Mouse (Mus musculus) NIH3T3 (cell line): Measurements from ENCODE around the gene Trp53bp2.

Source experiments
- DNase-seq: peaks from one replicate; pipeline ENCODE4 v3.0.0-alpha.2; 2012; ENCODE audit warnings: low read depth

Trp53bp2 gene

DNA sequence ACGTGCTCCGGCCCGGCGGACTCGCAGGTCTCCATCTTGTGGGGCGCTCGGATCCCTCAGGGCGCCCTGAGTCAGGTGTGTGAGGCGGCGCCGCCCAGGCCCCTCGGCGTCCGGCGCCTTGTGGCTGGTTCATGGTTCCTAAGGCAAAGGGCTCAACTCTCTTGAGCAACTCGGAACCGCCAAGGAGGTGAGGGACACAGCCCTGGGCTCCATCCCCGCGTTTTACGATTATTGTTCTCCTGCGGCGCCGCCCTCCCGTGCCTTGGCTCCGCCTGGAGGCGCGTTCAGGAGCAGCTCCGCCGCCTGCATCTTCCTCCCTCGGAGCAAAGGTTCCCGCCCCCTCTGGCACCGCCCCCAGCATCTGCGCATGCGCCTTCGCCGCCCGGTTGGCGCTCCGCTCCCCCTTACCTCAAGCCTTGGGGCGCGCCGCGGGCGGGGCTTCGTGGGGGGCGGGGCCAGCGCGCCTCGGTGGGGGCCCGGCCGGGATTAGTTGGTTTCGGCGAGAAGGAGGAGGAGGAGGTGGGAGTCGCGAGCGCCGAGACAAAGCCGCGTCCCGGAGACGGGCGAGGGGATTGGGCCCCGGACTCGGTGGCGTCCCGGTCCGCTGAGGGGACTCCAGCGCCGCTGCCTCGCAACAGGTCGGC, at the start of gene Trp53bp2:
Trp53bp2 (plus strand) TSS at position 489 of the 644 bp plus-strand sequence.
- DNase-seq: peak; percentile 99

DNA sequence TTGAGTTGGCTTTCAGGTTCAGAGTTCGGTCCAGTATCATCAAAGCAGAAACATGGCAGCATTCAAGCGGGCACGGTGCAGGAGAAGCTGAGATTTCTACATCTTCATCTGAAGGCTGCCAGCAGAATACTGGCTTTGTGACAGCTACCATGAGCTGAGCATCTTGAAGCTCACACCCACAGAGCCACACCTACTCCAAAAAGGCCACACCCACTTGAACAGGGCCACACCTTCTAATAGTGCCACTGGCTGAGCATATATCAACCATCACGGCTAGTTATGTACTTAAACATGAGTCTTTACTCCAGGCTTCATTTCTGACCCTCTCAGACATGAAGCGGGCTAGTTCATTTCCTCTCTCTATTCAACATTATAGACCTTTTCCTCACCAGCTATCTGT, 46.3 kb upstream of the Trp53bp2 start:
- DNase-seq: peak; percentile 42

DNA sequence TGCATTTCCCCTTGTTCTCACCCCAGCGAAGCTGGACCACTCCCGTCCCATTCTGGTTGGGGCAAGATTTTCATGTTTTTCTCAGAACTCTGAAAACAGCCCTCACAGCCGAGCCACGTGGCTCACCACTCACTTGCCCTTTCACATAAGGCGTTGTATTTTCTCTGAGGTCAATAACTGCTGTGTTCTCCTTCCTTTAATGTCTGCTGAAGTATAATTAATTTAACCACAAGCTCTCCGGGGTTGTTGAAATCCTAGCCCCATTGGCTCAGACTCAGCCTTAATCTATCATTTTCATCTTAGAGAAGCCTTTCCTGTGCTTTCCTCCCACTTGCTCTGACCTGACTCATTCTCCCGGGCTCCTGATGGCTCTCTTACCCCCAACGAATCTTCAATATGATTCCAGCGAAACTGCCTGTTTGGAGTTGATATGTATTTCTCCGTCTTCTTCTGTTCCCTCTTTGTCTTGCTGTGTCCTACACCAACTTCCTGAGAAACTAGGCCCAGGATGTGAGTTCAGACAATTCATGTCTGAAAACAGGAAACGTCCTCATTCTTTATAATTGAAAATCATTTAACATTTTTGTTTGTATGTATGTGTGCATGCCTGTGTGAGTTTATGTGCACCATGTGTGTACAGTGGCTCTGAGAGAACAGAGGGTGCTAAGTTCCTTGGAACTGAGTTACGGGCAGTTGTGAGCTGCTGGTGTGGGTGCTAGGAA, 45.1 kb upstream of the Trp53bp2 start:
- peak; percentile 55 for DNase-seq

DNA sequence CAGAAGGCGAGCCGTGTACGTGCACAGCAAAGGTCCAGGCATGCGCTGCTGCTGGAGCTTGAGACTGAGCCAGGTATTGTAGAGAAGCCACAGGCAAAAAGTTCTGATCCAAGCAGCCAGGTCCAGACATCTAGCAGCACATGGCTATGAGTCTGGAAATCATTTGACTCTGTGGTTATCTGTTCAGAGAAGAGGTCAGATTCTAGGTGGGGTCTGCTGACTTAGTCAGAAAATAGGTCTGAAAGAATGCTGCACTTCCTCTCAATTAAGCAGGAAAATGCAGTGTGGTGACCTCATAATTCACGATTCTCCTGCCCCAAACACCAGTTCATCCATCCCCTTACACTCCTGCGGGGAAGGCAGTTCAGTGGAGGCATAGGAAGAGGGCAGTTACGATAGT, 40.7 kb upstream of the Trp53bp2 start:
- DNase-seq: peak; percentile 31

DNA sequence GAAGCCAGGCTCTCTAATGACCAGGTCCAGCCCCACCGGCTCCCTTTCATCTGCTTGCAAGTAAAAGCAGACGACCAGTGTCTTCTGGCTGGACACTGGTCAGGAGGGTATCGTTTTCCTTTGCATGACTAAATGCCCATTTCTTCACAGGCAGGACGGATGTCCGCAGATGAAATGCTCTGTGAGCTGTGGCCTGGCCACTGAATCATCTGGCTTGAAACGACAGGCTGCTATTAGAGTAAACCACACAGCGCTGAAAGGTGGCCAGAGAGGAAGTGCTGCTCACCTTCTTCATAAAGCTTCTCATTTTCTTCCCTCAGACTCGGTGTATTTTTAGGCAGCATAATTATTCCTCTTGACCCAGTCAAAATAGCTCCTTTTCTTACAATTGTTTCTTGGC, 40.2 kb upstream of the Trp53bp2 start:
- peak; percentile 61 for DNase-seq

DNA sequence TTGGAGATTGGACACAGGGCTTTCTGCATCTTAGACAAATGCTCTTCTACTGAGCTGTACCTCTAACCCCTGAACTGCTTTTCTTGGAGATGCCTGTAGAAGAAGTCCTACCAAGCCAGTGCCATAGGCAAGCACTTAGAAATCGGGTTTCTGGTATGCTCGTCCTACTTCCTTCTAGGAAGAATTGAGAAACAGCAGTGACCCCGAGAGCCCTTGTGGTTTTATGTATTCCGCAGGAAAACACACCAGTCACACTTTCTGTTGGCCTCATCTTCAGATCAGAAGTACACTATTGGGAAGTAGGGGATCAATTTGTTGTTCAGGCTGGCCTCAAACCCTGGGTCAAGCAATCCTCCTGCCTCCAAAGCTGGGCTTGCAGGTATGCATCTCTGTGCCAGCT, 39.5 kb upstream of the Trp53bp2 start:
- peak; percentile 70 for DNase-seq

DNA sequence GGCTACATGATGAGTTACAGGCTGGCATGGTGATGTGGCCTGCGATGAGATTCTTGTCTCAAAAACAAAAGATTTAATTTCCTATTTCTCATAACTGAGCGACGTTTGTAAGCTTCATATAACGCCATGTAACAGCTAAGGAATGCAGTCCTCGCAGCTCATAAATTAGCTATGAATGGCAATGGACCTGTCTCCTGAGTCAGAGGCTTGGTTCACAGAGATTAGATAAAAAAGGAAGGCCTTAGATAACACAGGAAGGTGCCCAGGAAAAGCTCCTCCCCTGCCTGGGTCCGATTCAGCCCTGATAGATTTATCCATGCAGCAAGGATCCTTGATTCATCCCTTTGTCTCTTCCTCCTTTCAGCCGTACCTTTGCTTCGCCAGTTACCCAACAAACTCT, 37.1 kb upstream of the Trp53bp2 start:
- DNase-seq: no peak

DNA sequence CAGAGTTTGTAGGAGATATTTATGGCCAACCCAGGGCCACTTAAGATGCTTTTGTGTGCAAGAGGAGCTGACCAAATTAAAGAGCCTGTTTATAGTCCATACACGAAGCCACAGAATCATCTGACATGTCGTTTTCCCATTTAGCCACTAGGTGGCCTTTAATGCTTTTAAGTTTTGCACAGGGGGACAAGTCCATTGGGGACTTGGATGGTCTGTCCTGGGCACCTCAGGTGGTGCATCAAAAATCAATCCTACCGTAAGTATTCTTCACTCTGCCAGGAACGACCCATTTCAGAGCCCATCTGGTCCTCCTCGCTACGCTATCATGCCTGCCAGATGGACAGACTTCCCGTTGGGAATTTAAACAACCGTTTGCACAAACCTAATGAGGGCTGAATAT, 32.8 kb upstream of the Trp53bp2 start:
- peak; percentile 79 for DNase-seq

DNA sequence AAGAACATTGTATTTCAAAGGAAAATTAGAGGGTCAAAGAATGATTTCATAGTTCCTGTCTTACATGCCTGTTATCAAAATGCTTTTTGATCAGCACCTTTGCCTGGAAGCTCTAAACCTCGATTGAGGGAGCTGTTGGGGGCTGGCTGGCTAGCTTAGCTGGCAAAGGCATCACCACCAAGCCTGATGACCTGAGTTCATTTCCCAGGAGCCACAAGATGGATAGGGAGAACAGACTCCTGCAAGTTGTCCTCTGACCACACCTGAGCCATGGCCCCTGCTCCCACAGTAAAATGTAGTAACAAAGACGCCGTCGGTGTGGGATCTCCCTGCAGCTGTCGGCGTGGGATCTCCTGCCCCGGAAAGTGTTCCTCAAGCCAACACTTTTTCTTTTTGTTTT, 32.1 kb upstream of the Trp53bp2 start:
- DNase-seq: no peak

DNA sequence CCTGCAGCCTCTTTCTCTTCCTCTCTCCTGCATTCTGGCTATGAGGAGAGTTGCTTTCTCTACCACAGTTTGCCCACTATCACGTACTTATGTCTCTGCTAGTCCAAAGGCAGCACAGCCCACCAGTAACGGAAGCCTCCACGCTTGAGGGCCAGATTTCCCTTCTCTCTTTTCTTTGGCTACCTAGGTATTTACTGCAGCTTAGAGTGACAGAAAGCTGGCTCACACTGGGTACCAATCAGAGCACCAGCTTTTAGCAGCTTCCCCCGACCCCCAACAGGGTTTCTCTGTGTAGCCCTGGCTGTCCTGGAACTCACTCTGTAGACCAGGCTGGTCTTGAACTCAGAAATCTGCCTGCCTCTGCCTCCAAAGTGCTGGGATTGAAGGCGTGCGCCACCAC, 31.5 kb upstream of the Trp53bp2 start:
- no peak for DNase-seq

DNA sequence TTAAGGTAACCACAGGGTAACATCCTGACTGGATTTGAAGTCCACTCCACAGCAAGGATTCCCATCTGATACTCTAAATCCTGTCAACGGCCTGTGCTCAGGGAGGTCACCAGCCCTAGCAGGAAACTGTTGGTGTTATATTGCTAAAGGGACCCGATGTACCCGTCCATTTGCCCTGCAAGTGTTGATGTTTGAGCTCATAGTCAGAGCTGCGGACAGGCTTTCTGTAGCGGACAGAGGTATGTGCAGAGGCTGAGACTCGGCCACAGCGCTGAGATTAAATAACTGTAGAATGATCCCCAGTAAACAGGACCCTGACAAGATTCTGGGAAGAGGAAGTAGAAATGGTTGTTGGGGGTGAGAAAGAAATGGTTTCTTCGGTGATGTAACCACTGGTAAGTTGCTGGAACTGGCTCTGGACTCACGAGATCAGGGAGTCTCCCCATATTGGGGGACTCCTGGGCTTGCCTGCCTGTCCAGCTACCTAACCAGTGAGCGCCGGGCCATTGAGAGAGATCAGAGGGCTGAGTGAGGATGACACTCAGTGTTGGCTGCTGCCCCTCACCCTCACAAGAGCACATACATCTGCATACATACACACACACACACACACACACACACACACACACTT, 30.7 kb upstream of the Trp53bp2 start:
- no peak for DNase-seq

DNA sequence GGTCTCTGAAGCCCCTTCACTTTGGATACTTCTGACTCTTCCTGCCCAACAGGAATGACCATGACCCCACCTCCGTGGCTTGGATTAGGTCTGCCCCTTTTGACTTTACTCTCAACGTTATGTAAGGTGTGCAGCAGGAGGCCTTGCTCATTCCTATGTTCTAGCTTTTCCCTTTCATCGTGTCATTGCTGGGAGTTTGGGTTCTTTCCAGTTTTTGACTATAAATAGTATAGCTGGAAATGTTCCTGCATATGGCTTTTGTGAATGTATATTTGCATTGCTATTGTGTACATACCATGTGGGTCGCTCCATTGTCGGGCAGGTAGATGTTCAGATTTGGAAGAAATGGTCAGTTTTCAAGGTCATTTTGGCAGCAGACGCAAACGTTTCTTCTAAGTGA, 30.1 kb upstream of the Trp53bp2 start:
- DNase-seq: no peak

DNA sequence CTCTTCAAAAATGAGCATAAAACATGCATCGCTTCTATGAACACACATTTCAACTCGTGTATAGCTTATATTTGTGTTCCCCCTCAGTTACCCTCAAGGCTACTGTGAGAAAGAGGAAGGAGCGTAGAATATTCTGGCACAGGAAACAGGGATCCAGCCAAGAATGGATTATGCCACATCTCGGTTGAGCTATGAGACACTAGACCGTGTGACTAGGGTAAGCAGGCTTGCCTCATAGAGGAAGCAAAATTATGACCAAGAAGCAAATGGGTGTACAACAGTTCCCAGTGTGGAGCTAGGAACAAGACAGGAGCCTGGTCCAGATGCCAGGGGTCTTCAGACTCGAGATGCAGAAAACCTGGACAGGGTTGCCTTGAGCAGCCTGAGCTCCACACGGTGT, 28.3 kb upstream of the Trp53bp2 start:
- no peak for DNase-seq

DNA sequence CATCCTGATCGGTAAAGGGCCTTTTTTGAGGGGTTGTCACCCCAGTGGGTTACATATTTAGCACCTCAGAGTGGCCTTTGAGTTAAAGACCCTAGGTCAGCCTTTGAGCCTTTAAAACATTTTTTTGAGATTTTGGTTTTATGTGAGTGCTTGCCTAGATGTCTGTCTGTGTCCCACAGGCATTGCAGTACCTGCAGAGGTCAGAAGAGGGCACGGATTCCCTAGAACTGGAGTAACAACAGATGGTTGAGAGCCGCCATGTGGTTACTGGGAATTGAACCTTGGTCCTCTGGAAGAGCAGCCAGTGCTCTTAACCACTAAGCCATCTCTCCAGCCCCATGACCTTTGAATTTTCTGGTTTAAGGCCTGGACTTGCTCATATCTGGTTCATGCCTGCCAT, 27.6 kb upstream of the Trp53bp2 start:
- DNase-seq: peak; percentile 23

DNA sequence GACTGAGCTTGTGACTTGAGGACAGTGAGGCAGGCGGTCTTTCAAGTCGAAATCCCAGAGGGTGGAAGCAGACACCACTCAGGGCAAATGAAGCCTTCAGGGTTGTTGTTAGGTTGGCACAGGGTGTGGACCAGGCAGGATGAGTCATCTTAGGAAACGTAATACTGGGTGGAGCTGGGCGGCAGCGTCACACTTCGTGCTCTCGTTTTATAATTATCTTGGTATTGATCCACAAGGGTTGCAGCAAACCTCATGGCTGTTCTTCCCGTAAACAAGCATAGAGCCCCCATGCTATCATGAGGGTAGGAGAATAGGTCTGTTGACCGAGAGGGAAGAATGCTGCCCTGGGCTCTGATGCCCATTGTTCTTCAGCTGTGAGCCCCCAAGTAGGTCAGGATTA, 25.9 kb upstream of the Trp53bp2 start:
- peak; percentile 51 for DNase-seq

DNA sequence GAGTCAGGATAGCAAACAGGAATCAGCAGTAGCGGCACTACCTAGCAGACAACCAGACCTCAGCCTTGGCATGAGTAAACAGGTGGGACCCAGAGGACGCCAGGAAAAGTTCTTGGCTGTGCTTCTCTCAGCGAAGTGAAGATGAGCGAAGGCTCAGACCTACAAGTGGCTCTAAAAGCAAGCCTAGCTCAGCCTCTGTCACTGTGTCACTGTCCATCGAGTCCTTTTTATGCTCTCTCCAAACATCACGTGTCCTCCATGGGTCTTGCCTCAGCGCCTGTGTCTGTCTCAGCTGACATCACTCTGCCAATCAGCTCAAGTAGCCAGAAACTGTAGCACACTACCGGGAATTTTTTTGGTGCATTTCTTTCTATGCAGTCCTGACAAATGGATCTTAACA, 22.5 kb upstream of the Trp53bp2 start:
- no peak for DNase-seq

DNA sequence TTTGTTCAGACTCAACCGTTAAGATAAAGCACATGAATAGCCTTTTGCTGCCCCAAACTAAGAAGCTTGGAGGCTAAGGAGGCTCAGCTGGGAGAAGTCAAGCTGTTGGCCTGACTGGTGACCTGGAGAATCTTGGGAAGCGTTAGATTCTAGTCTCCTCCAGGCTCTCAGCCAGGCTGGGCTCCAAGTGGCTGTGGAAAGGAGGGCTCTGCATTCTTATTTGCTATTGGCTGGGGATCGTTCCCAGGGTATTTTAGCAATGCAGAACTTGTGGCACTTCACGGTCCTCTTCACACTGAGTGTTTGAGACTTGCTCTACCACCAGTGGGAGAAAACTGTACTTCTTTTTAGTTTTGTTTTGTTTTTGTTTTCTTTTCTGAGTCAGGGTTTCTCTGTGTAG, 20.2 kb upstream of the Trp53bp2 start:
- DNase-seq: no peak

DNA sequence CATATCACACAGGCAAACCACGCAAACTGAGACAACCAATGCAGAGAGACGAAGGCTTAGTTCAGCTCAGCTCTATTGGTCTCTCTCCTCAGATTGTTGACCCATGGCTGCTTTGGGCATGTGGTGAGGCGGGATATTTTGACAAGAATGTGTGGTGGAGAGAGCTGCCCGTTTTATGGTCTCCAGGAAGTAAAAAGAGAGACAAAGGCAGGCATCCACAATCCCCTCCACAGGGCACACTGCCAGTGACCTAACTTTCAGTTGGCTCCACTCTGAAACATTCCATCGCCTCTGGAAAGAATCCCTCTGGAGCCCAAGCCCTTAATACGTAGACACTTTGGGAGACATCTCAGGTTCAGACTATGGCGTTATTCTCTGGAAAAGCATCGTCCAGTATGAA, 10.8 kb upstream of the Trp53bp2 start:
- DNase-seq: peak; percentile 19

DNA sequence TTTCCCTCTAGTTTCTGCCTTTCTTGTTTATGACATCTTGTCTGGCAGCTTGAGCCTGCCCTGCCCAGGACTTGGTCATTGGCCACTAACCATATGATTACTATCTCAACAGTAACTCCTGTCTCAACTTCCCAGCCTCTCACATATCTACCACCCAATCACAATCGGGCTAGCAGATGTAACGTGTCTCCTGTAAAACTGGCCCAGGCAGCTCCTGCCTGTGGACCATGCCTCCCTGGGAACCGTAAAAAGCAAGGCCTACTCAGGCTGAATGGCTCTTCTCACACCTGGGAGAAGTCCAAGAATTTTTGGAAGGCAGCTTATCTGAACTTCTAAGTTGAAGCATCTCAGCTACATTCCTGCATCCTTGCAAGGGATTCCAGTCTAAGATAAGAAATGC, 10.2 kb upstream of the Trp53bp2 start:
- peak; percentile 9 for DNase-seq

DNA sequence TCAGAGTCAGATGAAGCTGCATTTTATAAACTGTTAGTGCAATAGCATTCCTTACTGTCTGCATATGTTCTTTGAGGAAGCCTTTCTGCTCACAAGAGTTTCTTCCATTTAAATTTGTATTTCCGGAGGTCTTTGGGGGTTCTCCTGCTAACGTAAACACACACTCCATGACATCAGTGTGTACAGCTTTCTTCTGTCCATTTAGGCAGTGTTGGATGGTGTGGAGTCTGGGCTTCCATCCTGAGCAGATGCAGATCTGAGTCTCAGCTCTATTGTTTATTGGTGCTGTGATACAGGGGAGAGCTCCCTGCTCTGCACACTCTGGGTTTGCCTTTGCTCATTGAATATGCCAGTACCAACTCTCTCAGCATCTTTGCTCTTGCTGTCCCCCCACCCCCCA, 9.8 kb upstream of the Trp53bp2 start:
- no peak for DNase-seq

DNA sequence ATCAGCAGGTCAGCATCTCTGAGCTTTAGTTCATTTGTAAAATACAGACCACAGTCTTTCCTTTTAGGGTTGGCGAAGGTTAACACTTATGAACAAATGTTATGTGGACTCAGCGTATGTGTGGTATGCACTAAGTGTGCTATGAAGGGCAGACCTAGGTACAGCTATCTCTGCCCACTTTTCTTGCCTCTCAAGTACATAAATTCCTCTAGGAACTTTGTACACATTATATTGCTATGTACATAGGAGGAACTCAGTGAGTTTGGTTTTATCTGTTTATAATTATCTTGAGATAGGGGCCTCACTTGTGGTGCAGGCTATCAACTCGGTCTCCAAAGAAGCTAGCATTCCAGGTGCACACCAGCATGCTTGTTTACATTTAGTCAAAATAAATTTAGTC, 9.1 kb upstream of the Trp53bp2 start:
- no peak for DNase-seq

DNA sequence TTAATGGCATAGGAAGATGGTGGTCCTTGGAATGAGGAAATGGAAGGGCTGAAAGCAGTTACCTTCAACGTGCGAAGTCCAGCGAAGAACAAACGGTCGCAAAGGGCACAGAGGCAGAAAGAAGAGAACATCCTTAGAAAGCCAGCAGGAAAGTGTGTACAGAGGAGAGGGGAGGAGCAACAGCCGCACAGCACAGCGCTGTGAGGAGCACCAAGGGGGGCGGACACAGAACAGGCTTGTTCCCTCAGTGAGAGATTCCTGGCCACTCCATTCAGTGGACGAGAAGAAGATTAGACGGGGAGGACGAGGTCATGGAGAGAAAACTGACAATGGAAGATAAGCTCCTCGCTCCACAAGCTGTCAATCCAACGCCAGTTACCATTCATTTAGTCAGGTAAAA, 5.9 kb upstream of the Trp53bp2 start:
- no peak for DNase-seq

DNA sequence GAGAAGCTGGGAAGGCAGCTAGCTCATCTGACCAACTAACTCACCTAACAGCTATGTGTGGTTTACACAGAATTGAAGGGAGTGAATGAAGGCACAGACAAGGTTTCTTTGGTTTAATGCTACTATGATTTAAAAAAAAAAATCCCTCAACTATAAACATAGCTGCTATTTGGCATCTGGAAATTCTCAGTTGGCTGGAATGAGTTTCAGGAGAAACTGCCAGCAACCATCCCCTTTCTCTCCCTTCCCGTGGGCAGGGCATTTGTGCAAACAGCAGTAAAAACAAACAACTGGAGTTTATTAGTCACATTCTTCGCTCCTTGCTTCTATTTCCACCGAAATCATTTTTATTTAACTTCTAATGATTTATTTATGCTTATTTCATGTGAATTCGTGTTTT, 2.4 kb upstream of the Trp53bp2 start:
- DNase-seq: peak; percentile 76

DNA sequence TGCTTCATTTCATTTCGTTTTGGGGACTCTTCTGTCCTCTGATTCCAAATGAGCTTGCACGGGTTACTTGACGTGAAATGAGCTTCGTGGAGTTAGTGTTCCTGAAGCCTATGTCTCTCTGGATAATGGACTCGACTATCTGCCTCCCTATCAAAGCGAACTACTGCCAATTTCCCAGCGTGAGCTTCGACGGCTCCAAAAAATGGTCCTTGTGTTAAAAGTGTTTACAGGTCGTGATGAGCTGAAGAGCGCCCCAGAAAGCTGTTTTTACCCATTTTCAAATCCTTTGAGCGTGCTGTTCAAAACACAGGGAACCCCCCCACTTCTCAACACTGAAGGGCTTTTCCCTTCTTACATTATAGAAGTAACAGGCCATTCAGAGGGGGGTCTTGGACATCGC, 729 bp upstream of the Trp53bp2 start:
- DNase-seq: no peak
